Mouse (Mus musculus) liver (tissue): ENCODE data around the gene Hist1h2bc.
A peak's percentile ranks its signal among the peaks of the same experiment; 100 is the strongest.

Source experiments
- DNase-seq: peaks from one replicate; pipeline ENCODE4 v3.0.0-alpha.2; 2020; ENCODE audit warnings: mixed read lengths

Hist1h2bc gene

DNA sequence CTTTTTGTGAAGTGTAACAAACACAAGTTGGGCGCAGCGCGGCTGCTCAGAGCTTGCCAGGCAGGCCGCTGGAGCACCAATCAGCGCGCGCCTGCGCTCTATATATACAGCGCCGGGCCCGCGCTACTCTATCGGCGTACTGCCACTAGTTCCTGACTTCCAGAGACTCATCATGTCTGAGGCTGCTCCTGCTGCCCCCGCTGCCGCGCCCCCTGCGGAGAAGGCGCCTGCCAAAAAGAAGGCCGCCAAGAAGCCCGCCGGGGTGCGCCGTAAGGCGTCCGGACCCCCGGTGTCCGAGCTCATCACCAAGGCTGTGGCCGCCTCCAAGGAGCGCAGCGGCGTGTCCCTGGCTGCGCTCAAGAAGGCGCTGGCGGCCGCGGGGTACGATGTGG is 54.7 kb downstream of the Hist1h2bc start, which contains the start of gene Hist1h1c:
Hist1h1c (plus strand) TSS at position 132 of the 392 bp plus-strand sequence.
- peak; percentile 96 for DNase-seq

DNA sequence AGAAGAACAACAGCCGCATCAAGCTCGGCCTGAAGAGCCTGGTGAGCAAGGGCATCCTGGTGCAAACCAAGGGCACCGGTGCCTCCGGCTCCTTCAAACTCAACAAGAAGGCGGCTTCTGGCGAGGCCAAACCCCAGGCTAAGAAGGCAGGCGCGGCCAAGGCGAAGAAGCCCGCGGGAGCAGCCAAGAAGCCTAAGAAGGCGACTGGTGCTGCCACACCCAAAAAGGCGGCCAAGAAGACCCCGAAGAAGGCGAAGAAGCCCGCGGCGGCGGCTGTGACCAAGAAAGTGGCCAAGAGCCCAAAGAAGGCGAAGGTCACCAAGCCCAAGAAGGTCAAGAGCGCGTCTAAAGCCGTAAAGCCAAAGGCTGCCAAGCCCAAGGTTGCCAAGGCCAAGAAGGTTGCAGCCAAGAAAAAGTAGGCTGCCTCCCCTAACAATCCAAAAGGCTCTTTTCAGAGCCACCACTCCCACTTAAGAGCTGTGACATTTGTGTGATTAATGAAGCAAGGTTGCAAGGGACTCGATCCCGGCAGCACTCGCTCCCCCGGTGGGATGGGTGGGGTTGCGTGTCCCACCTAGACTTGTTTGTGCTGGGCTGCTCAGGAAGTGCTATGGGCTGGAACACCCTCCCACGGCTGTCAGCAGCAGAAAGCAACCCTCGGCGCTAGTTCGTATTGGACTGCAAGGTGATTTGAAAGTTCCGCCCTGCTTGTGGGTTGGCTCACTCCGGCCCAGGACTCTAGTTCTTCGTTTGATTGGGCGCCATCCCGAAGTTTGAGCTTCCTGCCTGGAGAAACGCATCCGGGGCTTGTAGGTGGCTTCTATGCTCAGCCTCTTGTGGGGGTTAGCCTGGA is 55.3 kb downstream of the Hist1h2bc start:
- peak; percentile 93 for DNase-seq

- no peak for DNase-seq
These were observed 55.9 kb downstream of the Hist1h2bc start for GRCm38 (mm10) chr13:23739922-23740252.

- DNase-seq, result no peak
These were observed 56.3 kb downstream of the Hist1h2bc start for GRCm38 (mm10) chr13:23740256-23740840.

DNA sequence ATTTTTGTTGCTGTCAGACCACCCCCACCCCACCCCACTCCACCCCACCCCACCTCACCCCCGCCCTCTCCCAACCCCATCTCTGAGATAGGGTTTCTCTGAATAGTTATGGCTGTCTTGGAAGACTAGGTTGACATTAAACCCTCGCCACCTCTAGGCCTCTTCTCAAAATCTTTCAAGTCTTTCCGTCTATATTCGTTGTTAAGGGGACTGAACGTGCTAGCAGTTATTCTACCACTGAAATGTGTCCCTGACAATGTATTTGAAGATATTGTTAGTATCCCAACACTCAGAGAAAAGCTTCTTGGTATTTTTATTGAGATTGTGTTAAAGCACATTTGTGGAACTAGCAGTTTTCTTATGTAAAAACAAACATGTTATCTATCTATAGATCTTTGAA is 56.9 kb downstream of the Hist1h2bc start:
- DNase-seq, result peak; percentile 55

DNA sequence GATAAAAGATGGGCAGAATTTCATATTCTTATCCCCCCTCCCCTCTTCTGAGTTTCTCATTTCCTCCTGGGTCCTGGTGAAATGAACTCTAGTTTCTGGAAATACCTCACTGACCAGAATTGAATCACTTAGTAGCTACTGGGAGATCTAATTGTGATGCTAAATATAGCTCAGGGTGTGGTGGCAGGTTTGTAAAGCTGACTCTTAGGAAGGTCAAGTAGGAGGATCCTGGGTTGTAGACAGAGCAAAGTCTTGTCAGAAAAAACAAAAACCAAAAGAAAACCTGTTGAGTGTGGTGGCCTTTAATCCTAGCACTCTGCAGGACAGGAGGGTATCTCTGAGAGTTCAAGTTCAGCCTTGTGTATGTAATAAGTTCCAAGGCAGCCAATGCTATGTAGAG is 58.0 kb downstream of the Hist1h2bc start:
- DNase-seq, result no peak
